Mouse (Mus musculus): ENCODE measurements around the gene Ubd. TPM values are rescaled to one million over a fixed set of nuclear protein-coding genes. Genes with fewer than 3 reads are reported as not detected.
A peak's percentile ranks its signal among the peaks of the same experiment; 100 is the strongest.
"Not testable (repeated sequence)": the region's sequence is repeated elsewhere in the genome, so short reads cannot be mapped to it uniquely, and the experiment has no call there.

The Ubd gene
- polyA plus RNA-seq, 1 experiment = not detected

DNA sequence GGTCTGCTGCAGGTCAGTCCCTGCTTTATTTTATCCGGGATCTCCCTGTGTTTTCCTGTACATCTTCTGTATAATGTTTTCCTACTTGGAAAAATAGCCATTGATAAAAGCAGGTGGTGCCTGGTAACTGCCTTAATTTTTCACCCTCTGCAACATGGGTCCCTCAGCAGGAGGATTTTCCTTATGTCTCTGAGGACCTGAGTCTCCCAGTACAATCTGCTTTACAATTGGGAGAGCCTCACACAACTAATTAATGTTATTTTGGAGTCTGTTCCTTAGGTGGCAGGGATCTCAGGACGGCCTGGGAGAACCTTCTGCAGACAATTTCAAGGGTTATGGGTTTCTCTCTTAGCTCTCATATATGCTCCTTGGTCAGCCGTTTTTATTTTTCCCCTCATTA is 19.3 kb downstream of the Ubd start, which contains the start of gene Olfr95:
Gene Olfr95 (minus strand): TSS at position 101 of the 400 bp plus-strand sequence.
- no peak for TF ChIP-seq POLR2A (IDR thresholded peaks at IDR 0.05; ENCODE audit: borderline replicate concordance, extremely low read depth, insufficient read depth, insufficient read length, poor library complexity, severe bottlenecking)

DNA sequence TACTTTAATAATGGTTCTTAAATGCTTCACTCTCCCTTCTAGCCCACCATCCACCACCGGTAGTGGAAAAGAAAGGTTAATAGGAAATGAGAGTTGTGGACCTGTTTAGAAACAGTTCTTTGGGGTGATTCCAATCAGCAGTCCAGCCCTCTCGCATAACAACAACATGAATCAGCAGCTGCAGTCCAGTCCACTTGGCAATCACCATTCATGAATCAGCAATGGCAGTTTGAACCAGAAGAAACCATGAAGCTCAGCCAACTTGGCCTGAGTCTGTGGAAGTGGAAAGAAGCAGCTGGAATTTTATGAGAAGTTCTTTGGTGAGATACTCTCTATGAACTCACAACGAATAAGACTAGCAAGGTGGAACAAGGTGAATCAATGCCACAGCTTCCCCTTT is 24.8 kb downstream of the Ubd start:
- TF ChIP-seq POLR2A (IDR thresholded peaks at IDR 0.05; ENCODE audit: borderline replicate concordance, extremely low read depth, insufficient read depth, insufficient read length, poor library complexity, severe bottlenecking) = no peak
- no peak for TF ChIP-seq CTCF (IDR thresholded peaks at IDR 0.05; ENCODE audit: borderline replicate concordance, extremely low read depth, insufficient read depth, insufficient read length)
- DNase-seq (ENCODE audit: low read depth) = no peak

More for the DNA sequence above, 19.3 kb downstream of the Ubd start, which contains the start of gene Olfr95:
- DNase-seq (ENCODE audit: low read depth) = no peak

DNA sequence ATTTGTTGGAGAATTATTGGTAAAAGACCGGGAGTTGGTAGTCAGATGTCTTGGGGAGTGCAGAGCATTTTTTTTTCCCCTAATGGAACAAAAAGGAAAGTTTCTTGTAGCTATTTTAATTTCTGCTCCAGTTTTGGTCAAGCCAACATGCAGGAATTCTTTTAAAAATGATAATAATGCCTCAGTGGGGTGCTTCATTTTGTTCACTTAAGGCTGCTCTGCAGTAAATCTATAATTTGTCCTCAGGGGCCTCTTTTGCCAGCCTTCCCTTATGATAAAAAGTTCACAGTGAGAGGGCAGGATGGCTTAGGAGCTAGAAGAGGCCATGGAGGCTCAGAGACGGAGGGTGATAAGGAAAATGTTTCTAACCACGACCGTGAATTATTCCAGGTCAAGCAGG is 26.2 kb downstream of the Ubd start, which contains the start of gene Olfr96:
Gene Olfr96 (plus strand): TSS at position 301 of the 400 bp plus-strand sequence.
- TF ChIP-seq POLR2A (IDR thresholded peaks at IDR 0.05; ENCODE audit: borderline replicate concordance, extremely low read depth, insufficient read depth, insufficient read length, poor library complexity, severe bottlenecking) = no peak
- no peak for TF ChIP-seq CTCF (IDR thresholded peaks at IDR 0.05; ENCODE audit: borderline replicate concordance, extremely low read depth, insufficient read depth, insufficient read length)
- no peak for DNase-seq (ENCODE audit: low read depth)

GRCm38 (mm10) chr17:37221879-37222278 is 28.2 kb downstream of the Ubd start:
- no peak for DNase-seq (ENCODE audit: low read depth)
- TF ChIP-seq CTCF (IDR thresholded peaks at IDR 0.05; ENCODE audit: borderline replicate concordance, extremely low read depth, insufficient read depth, insufficient read length) (peak; percentile 6; the same call in 1 of the 2 replicates), POLR2A (IDR thresholded peaks at IDR 0.05; ENCODE audit: borderline replicate concordance, extremely low read depth, insufficient read depth, insufficient read length, poor library complexity, severe bottlenecking) (no peak)

DNA sequence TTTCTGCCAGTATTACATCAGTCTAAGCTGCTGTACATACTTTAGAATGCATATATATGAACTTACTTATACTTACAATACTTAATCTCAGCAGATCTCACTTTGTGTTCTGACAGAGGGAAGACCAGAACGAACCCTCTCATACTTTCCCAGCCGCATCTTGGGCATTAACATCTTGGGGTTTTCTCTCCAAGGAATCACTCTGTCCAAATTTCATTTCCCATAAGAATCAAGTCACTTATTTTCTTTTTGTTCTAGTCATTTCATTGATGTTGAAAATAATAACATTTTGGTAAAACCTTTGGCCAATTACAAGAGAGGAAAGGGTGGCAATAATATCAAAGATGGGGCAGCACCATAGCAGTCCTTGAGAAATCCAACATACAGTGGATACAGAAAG is 43.5 kb downstream of the Ubd start, which contains the start of gene Olfr97:
Gene Olfr97 (minus strand): TSS at position 101 of the 400 bp plus-strand sequence.
- not testable (repeated sequence) for DNase-seq (ENCODE audit: low read depth)

GRCm38 (mm10) chr17:37242198-37242597 is 48.5 kb downstream of the Ubd start:
- TF ChIP-seq POLR2A (IDR thresholded peaks at IDR 0.05; ENCODE audit: borderline replicate concordance, extremely low read depth, insufficient read depth, insufficient read length, poor library complexity, severe bottlenecking) = no peak
- TF ChIP-seq CTCF (IDR thresholded peaks at IDR 0.05; ENCODE audit: borderline replicate concordance, extremely low read depth, insufficient read depth, insufficient read length) = no peak
- no peak for DNase-seq (ENCODE audit: low read depth)

Other genes with a start within 250 kb of the Ubd start
- gene Ppp1r11, start 242.2 kb upstream of the Ubd start, polyA plus RNA-seq (2012; rRNA removed) = 143 and 150 TPM in 2 replicates
- gene Znrd1, start 235.3 kb upstream of the Ubd start, polyA plus RNA-seq (2012; rRNA removed) = 41.8 and 55.2 TPM in 2 replicates
- 3.5 TPM in 2 replicates for gene Znrd1as, start 235.3 kb upstream of the Ubd start, polyA plus RNA-seq (2012; rRNA removed)
- 1.5 and 1.6 TPM in 2 replicates for gene 2410137M14Rik, start 212.7 kb upstream of the Ubd start, polyA plus RNA-seq (2012; rRNA removed)
- gene H2-M5, start 204.4 kb upstream of the Ubd start, polyA plus RNA-seq (2012; rRNA removed) = 13.4 and 16.0 TPM in 2 replicates
- gene Zfp57, start 192.7 kb upstream of the Ubd start, polyA plus RNA-seq (2012; rRNA removed) = 352 and 386 TPM in 2 replicates
- not detected in 2 replicates for gene Mog, start 170.5 kb upstream of the Ubd start, polyA plus RNA-seq (2012; rRNA removed)
- 238 and 282 TPM in 2 replicates for gene Gabbr1, start 147.9 kb upstream of the Ubd start, polyA plus RNA-seq (2012; rRNA removed)
- not detected in 2 replicates for gene Olfr90, start 105.4 kb upstream of the Ubd start, polyA plus RNA-seq (2012; rRNA removed)
- not detected in 2 replicates for gene Olfr91, start 95.6 kb upstream of the Ubd start, polyA plus RNA-seq (2012; rRNA removed)
- gene Olfr92, start 73.8 kb upstream of the Ubd start, polyA plus RNA-seq (2012; rRNA removed) = not detected in 2 replicates
- not detected in 2 replicates for gene Olfr93, start 32.4 kb upstream of the Ubd start, polyA plus RNA-seq (2012; rRNA removed)
- gene Olfr94, start 7.1 kb downstream of the Ubd start, polyA plus RNA-seq (2012; rRNA removed) = not detected in 2 replicates
- 0.03 and 0.05 TPM in 2 replicates for gene Olfr95, start 19.2 kb downstream of the Ubd start, polyA plus RNA-seq (2012; rRNA removed)
- not detected in 2 replicates for gene Olfr96, start 26.3 kb downstream of the Ubd start, polyA plus RNA-seq (2012; rRNA removed)
- gene Olfr97, start 43.4 kb downstream of the Ubd start, polyA plus RNA-seq (2012; rRNA removed) = not detected in 2 replicates
- gene Olfr98, start 69.9 kb downstream of the Ubd start, polyA plus RNA-seq (2012; rRNA removed) = not detected in 2 replicates
- 0.42 and 0.68 TPM in 2 replicates for gene H2-M3, start 76.3 kb downstream of the Ubd start, polyA plus RNA-seq (2012; rRNA removed)
- gene Olfr99, start 89.6 kb downstream of the Ubd start, polyA plus RNA-seq (2012; rRNA removed) = not detected in 2 replicates
- gene Olfr101, start 110.4 kb downstream of the Ubd start, polyA plus RNA-seq (2012; rRNA removed) = not detected in 2 replicates
- not detected in 2 replicates for gene Olfr102, start 123.2 kb downstream of the Ubd start, polyA plus RNA-seq (2012; rRNA removed)
- gene Olfr103, start 145.8 kb downstream of the Ubd start, polyA plus RNA-seq (2012; rRNA removed) = not detected in 2 replicates
- gene Olfr104-ps, start 165.7 kb downstream of the Ubd start, polyA plus RNA-seq (2012; rRNA removed) = not detected in 2 replicates
- gene Olfr105-ps, start 185.1 kb downstream of the Ubd start, polyA plus RNA-seq (2012; rRNA removed) = not detected in 2 replicates
- not detected in 2 replicates for gene Olfr106-ps, start 196.5 kb downstream of the Ubd start, polyA plus RNA-seq (2012; rRNA removed)
- not detected in 2 replicates for gene Olfr107, start 205.3 kb downstream of the Ubd start, polyA plus RNA-seq (2012; rRNA removed)